Mouse (Mus musculus) c-Kit-positive CD71-positive TER-119-negative erythroid progenitor cells, embryonic 14.5 days (primary cell): ENCODE measurements around the gene Setd1a.
"Not testable (repeated sequence)": the region's sequence is repeated elsewhere in the genome, so short reads cannot be mapped to it uniquely, and the experiment has no call there.

Experiments used
- DNase-seq: peaks from one replicate; pipeline ENCODE4 v3.0.0-alpha.2; 2013; ENCODE audit warnings: low read depth

Gene Setd1a

GRCm38 (mm10) chr7:127776426-127776825 lies at the start of gene Setd1a:
TSS of gene Setd1a (plus strand) at chr7:127776670.
- DNase-seq = peak; percentile 65

- no peak for DNase-seq
These were observed 48.6 kb upstream of the Setd1a start for GRCm38 (mm10) chr7:127727898-127728297.

- no peak for DNase-seq
These were observed 46.3 kb upstream of the Setd1a start for GRCm38 (mm10) chr7:127730170-127730569.

GRCm38 (mm10) chr7:127732066-127732465 lies 44.4 kb upstream of the Setd1a start, which contains the start of gene Ctf2:
TSS of gene Ctf2 (minus strand) at chr7:127732166.
- not testable (repeated sequence) for DNase-seq

- peak; percentile 75 for DNase-seq
These were observed 32.0 kb upstream of the Setd1a start, which contains the start of gene Fbxl19 for GRCm38 (mm10) chr7:127744366-127745045. TSS of gene Fbxl19 (plus strand) at chr7:127744543.

GRCm38 (mm10) chr7:127745251-127745651 lies 31.2 kb upstream of the Setd1a start:
- DNase-seq = peak; percentile 94

GRCm38 (mm10) chr7:127745652-127746493 lies 30.6 kb upstream of the Setd1a start:
- peak; percentile 72 for DNase-seq

GRCm38 (mm10) chr7:127746494-127747491 lies 29.7 kb upstream of the Setd1a start:
- no peak for DNase-seq

- no peak for DNase-seq
These were observed 28.8 kb upstream of the Setd1a start for GRCm38 (mm10) chr7:127747559-127748234.

GRCm38 (mm10) chr7:127748235-127748560 lies 28.3 kb upstream of the Setd1a start:
- no peak for DNase-seq

GRCm38 (mm10) chr7:127750131-127751127 lies 26.0 kb upstream of the Setd1a start:
- DNase-seq = no peak

GRCm38 (mm10) chr7:127751619-127752018 lies 24.9 kb upstream of the Setd1a start:
- no peak for DNase-seq

- no peak for DNase-seq
These were observed 24.4 kb upstream of the Setd1a start for GRCm38 (mm10) chr7:127752069-127752468.

GRCm38 (mm10) chr7:127753158-127753557 lies 23.3 kb upstream of the Setd1a start:
- DNase-seq = no peak

GRCm38 (mm10) chr7:127753741-127754140 lies 22.7 kb upstream of the Setd1a start:
- DNase-seq = no peak

- no peak for DNase-seq
These were observed 16.8 kb upstream of the Setd1a start for GRCm38 (mm10) chr7:127759716-127760115.

GRCm38 (mm10) chr7:127760478-127760877 lies 16.0 kb upstream of the Setd1a start:
- no peak for DNase-seq

GRCm38 (mm10) chr7:127761026-127761425 lies 15.4 kb upstream of the Setd1a start:
- DNase-seq = peak; percentile 57

GRCm38 (mm10) chr7:127763642-127764041 lies 12.8 kb upstream of the Setd1a start:
- no peak for DNase-seq

GRCm38 (mm10) chr7:127765756-127766155 lies 10.7 kb upstream of the Setd1a start:
- DNase-seq = no peak
